Mouse (Mus musculus) macrophage (primary cell): ENCODE results near the gene Specc1l. TPM values are rescaled to one million over a fixed set of nuclear protein-coding genes. Genes with fewer than 3 reads are reported as not detected.

Experiments used
- H3K27ac ChIP-seq: fragments of 350-480 bp; formaldehyde crosslinking; 2 replicates; pipeline ENCODE4 v1.9.0; 2021
- H3K36me3 ChIP-seq: fragments of 350-480 bp; formaldehyde crosslinking; 2 replicates; pipeline ENCODE4 v1.9.0; 2021; ENCODE audit errors: inconsistent target
- H3K4me3 ChIP-seq: fragments of 350-480 bp; formaldehyde crosslinking; 2 replicates; pipeline ENCODE4 v1.9.0; 2021; ENCODE audit errors: inconsistent target
- H3K79me2 ChIP-seq: fragments of 350-480 bp; formaldehyde crosslinking; 2 replicates; pipeline ENCODE4 v1.9.0; 2021; ENCODE audit errors: inconsistent target
- WGBS: methylation state at CpG from one replicate; pipeline ENCODE4 v1.1.7; 2026; ENCODE audit warnings: inconsistent platforms; ENCODE audit not compliant: missing documents; 5-methylcytosine and 5-hydroxymethylcytosine counted together
- polyA plus RNA-seq: library from polyadenylated mRNA; stranded (reverse); fragments of 250-400 nt; gene quantifications from 3 replicates; pipeline ENCODE4 v1.2.4, GENCODE M21; 2018; ENCODE audit warnings: inconsistent platforms
- total RNA-seq, 78 experiments: library from RNA; depleted of rRNA; stranded (reverse); fragments of 250-400 nt; gene quantifications; 1 replicate in 9 of 78; 2 replicates in 24 of 78; 3 replicates in 43 of 78; 4 replicates in 2 of 78; pipeline ENCODE4 v1.2.4; 2018; ENCODE audit warnings: inconsistent platforms in 56 of 78

Gene Specc1l
- total RNA-seq (2018; cell fraction: chromatin; rRNA removed), result 100 to 1,000 TPM in 25 of 26 experiments, 10 to 100 TPM in 1; 86.9 to 220 (median 159) TPM
- total RNA-seq (2018; cell fraction: cytosol; rRNA removed), result 10 to 100 TPM; 26.7 to 47.5 (median 38.4) TPM
- total RNA-seq (2018; cell fraction: nucleus; rRNA removed), result 100 to 1,000 TPM in 12 of 26 experiments, 10 to 100 TPM in 14; 72.9 to 137 (median 97.8) TPM
- polyA plus RNA-seq, result 26.2 to 38.4 TPM (median 38.1 TPM) in 3 replicates

- H3K4me3 ChIP-seq, result peak within 1 kb of the TSS; percentile 81
- no peaks in the 10 kb centered on the region for H3K36me3 ChIP-seq
- H3K79me2 ChIP-seq, result peaks cover 48% of the 10 kb centered on the region
- peak within 1 kb of the TSS; percentile 38; the same call in 1 of the 2 replicates for H3K27ac ChIP-seq
- WGBS, result under 1% methylated on average over 74 of the region's 80 CpGs
Observed at GRCm38 (mm10) chr10:75211807-75212645, at the start of gene Specc1l. Gene Specc1l, plus strand, starts transcription at chr10:75212073.

DNA sequence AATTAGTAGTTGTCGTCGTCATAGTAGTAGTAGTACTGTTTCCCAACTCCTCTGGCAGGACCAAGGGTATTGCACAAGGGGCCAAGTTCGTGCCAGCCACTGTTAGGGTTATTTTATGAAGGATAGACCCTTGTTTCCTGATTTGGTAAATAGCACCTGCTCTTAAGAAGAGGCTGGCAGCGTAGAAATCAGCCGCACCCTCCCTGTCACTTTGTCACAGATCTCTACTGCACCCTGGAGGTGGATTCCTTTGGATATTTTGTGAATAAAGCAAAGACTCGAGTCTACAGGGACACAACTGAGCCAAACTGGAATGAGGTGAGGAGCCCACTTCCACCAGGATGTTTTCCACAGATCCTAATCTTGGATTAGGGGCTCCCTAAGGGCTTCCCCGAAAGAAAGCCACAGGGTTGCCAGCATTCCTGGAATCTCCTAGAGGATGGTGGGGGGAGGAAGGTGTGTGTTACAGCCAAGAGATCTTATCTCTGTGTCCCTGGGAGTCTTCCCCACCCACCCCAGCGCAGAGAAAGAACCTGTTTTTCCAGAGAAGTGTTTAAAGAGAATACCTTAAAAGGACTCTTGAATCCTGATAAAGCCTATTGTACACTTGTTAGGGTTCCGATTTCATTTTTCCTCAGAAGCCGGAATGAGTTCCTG lies 45.9 kb upstream of the Specc1l start:
- 70% methylated on average over 10 of the region's 10 CpGs for WGBS
- no peaks in the 10 kb centered on the region for H3K36me3 ChIP-seq
- no peak overlapping the region for H3K4me3 ChIP-seq
- no peaks in the 10 kb centered on the region for H3K79me2 ChIP-seq
- H3K27ac ChIP-seq, result no peak overlapping the region

GRCm38 (mm10) chr10:75166601-75167000 lies 45.3 kb upstream of the Specc1l start:
- WGBS, result 94% methylated on average over 4 of the region's 4 CpGs

DNA sequence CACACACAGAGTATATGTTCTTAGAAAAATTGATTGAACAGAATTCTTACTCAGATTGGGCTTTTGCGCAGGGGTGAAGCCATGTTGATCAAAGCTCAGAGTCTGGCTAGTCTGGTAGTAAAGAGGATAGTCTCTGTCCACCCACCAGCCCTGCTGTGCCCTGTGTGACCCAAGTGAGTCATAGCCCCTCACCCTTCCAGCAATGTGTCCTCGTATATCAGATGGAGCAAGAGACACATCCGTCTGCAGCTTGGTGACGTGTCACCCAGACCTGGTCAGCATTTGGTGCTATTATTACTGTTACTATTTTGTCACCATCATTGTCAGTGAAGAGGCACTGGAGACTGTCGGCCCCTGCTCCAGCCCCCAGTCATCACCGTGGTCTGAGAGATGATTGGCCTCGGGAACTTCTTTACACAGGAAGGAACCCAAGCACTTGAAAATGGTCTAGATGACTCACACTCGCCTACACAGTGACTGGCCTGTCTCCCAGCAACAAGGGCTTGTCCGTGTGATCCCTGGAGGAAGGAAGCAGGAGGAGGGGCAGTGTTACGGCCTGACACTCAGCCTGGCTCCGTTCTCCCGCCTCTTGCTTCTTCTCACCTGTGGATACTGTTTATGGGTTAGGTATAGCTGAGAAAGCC lies 41.5 kb upstream of the Specc1l start:
- Histone ChIP-seq H3K4me3 (no peak overlapping the region), H3K79me2 (no peaks in the 10 kb centered on the region), H3K36me3 (no peaks in the 10 kb centered on the region), H3K27ac (no peak overlapping the region)
- WGBS, result 28% methylated on average over 12 of the region's 12 CpGs

More at GRCm38 (mm10) chr10:75166601-75167000, 45.3 kb upstream of the Specc1l start:
- Histone ChIP-seq H3K4me3 (no peak overlapping the region), H3K36me3 (no peaks in the 10 kb centered on the region), H3K79me2 (no peaks in the 10 kb centered on the region), H3K27ac (no peak overlapping the region)

DNA sequence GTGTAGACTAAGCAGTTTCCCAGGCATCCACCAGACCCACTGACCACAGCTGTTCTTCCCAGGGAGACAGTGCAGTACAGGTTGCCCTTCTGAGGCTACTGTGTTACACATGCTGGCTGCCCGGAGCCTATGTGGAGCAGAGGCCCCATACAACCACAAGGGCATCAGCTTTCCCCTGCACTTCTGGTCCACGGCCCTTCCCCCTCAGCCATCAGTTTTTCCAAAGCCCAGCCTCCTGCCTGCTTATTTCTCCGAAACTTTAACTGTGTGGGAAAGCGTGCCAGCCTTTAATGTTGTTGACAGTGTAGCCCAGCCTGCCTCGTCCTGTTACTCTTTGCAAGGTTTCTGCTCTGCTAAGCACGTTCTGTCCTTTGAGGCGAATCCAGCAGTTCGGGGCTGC lies 38.8 kb upstream of the Specc1l start:
- Histone ChIP-seq H3K27ac (no peak overlapping the region), H3K36me3 (no peaks in the 10 kb centered on the region), H3K4me3 (no peak overlapping the region), H3K79me2 (no peaks in the 10 kb centered on the region)
- WGBS, result 99% methylated on average over 8 of the region's 8 CpGs

GRCm38 (mm10) chr10:75173712-75174111 lies 38.2 kb upstream of the Specc1l start:
- no peak overlapping the region for H3K27ac ChIP-seq
- H3K36me3 ChIP-seq, result no peaks in the 10 kb centered on the region
- WGBS, result 96% methylated on average over 12 of the region's 12 CpGs
- no peaks in the 10 kb centered on the region for H3K79me2 ChIP-seq
- H3K4me3 ChIP-seq, result no peak overlapping the region

DNA sequence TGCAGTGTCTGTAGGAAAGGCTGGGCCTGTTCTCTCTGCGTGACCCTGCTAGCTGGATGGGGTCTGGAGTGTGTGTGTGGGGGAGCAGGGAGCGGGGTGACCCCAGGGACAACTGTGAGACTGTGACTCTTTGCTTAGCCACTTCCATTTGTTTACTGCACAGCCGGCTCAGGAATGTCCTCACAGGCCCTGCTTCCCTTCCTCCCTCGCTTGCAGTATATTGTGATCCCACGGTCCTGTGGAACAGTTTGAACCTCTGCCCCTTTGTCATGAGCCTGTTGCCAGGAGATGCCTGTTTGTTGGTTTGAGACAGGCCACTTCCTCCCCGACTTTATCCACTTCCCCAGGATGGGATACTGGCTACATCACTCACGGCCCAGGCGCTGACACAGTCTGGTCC lies 35.4 kb upstream of the Specc1l start:
- Histone ChIP-seq H3K79me2 (no peaks in the 10 kb centered on the region), H3K4me3 (no peak overlapping the region), H3K36me3 (no peaks in the 10 kb centered on the region), H3K27ac (no peak overlapping the region)
- WGBS, result 92% methylated on average over 8 of the region's 8 CpGs

DNA sequence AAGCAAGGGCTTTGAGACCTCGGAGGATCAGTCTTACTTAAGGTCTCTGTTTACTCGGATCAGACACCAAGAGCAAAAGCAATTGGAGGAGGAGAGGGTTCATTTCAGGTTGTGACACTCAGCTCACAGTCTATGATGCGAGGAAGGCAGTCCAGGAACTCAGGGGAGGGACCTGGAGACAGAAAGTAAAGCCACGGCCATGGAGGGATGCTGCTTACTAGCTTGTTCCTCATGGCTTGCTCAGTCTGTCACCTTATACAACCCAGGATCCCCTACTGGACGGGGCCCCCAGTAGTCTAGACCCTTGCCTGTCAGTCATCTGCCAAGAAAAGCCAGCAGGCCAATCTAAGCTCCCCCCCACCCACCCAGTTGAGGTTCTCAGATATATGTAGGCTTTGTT lies 33.0 kb upstream of the Specc1l start:
- 98% methylated on average over 5 of the region's 5 CpGs for WGBS
- H3K79me2 ChIP-seq, result no peaks in the 10 kb centered on the region
- H3K36me3 ChIP-seq, result no peaks in the 10 kb centered on the region
- H3K27ac ChIP-seq, result no peak overlapping the region
- no peak overlapping the region for H3K4me3 ChIP-seq

GRCm38 (mm10) chr10:75182151-75182774 lies 29.6 kb upstream of the Specc1l start:
- no peaks in the 10 kb centered on the region for H3K36me3 ChIP-seq
- 66% methylated on average over 14 of the region's 14 CpGs for WGBS
- no peak overlapping the region for H3K27ac ChIP-seq
- H3K4me3 ChIP-seq, result no peak overlapping the region
- no peaks in the 10 kb centered on the region for H3K79me2 ChIP-seq

DNA sequence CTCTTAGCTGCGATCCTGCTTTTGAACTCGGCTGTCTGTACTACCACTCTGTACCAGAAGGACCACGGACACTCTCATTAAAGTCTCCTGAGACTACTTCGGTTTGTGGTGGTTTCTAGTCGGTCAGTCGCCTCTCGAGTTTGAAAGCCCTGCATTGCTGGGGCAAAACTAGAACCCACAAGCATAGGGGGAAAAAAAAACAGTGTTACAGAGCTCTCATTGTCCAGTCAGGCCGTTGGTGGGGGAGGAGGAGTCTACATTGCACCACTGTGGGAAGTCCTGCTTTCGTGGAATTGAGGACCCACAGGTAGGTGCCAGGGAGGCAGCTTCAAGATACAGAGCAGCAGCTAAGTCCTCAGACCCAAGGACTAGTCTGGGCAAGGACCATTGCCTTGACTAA lies 27.0 kb upstream of the Specc1l start:
- no peaks in the 10 kb centered on the region for H3K36me3 ChIP-seq
- WGBS, result 91% methylated on average over 9 of the region's 9 CpGs

GRCm38 (mm10) chr10:75186551-75186950 lies 25.3 kb upstream of the Specc1l start:
- Histone ChIP-seq H3K4me3 (no peak overlapping the region), H3K36me3 (no peaks in the 10 kb centered on the region), H3K27ac (no peak overlapping the region), H3K79me2 (no peaks in the 10 kb centered on the region)
- 62% methylated on average over 6 of the region's 6 CpGs for WGBS

More for the DNA sequence above, 27.0 kb upstream of the Specc1l start:
- Histone ChIP-seq H3K27ac (no peak overlapping the region), H3K79me2 (no peaks in the 10 kb centered on the region), H3K4me3 (no peak overlapping the region)

DNA sequence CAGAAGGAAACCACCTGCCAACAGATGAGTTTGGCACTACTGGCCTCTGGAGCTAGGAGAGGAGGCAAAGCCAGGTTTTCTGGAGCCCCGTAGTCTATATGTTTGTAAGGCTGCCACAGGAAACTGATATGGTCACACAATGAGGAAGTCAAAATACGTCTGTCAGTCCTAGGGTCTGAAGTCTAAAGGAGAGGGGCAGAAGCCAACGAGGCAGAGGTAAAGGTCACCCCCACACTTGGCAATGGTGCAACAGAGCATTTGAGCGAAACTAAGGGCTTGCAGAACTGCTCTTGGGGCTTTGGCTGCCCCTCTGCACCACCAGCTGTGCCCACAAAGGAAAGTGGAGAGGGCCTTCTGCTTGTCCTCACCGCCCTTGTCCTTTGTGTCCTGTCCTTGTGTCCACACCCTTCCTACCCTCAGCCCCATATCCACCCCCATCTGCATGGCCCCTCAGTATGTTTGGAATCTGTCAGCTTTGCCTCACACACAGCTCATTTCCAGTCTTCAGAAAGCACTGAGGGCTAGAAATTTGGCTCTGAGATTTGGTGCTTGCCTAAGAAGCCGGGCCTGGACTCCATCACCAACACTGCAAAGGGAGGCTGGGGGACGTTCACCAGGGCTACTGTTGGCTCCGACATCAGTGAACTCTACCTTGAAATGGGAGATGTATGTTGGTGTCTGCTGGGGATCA lies 24.4 kb upstream of the Specc1l start:
- H3K79me2 ChIP-seq, result no peaks in the 10 kb centered on the region
- H3K4me3 ChIP-seq, result no peak overlapping the region
- 46% methylated on average over 8 of the region's 8 CpGs for WGBS
- H3K27ac ChIP-seq, result no peak overlapping the region
- no peaks in the 10 kb centered on the region for H3K36me3 ChIP-seq

DNA sequence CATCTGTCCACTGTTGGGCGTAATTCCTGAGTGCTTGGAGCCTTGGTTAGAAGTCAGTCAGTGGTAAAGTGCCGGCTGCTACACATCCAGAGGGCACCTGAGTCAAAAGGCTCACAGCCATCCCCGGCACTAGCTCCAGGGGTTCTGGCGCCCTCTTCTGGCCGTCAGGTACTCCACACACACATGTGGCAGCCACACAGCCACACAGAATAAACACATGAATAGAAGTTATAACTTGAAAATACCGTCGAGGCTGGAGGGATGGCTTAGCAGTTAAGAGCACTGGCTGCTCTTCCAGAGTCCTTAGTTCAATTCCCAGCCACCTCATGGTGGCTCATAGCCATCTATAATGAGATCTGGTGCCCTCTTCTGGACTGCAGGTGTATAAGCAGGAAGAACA lies 20.2 kb upstream of the Specc1l start:
- no peak overlapping the region for H3K4me3 ChIP-seq
- 70% methylated on average over 7 of the region's 7 CpGs for WGBS
- H3K79me2 ChIP-seq, result no peaks in the 10 kb centered on the region
- H3K36me3 ChIP-seq, result no peaks in the 10 kb centered on the region
- no peak overlapping the region for H3K27ac ChIP-seq

- Histone ChIP-seq H3K79me2 (no peaks in the 10 kb centered on the region), H3K27ac (no peak overlapping the region), H3K36me3 (no peaks in the 10 kb centered on the region), H3K4me3 (no peak overlapping the region)
- 100% methylated on average over 1 of the region's 1 CpGs for WGBS
Observed at GRCm38 (mm10) chr10:75197817-75198216, 14.1 kb upstream of the Specc1l start.
